Mouse (Mus musculus): ENCODE results near the gene Vpreb3.
"Not testable (repeated sequence)": the region's sequence is repeated elsewhere in the genome, so short reads cannot be mapped to it uniquely, and the experiment has no call there.

Vpreb3 gene

DNA sequence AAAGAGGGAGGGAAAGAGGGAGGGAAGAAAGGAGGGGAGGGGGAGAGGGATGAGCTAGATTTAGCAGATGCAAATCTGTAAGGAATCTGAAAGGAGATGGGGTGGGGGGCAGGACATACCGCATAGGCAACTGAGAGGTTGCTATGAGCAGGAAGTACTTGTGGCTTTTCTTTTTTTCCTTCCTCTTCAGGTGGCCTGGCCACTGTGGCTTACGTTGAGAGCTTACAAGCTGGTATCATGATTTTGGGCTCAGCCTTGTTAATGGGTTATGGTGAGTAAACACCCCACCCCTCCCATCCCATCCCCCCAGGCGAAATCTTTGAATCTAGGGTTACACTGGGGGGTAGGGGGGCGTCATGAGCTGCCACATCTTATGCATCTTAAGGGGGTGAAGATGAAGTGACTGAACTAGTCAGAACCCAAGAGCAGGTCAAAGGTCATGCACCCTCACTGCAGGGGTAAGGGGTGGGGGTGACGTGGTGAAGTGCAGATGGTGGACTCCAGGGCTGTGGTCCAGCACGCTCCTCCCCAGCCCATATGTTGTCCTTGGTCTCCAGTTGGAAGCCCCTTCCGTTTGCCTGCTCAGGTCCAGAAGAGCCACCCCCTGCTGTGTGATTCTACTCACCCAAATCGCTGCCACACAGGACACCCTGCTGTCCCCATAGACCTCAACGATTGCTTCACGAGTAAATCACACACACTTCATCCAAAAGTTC is 35.4 kb downstream of the Vpreb3 start:
- DNase-seq: no peak

DNA sequence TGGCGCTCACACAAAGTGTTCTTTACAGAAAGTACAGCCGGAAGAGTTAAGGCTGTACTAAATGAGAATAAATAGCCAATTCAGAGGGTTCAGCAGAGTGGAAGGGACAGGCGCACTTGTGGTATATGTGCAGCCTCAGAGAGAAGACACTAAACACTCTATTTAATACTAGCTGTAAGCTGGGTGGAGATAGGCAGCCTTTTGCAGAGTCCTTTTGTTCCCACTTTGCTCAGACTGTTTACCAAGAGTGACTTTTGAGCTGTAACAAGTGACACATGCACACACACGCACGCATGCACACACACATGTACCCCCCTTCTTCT is 35.9 kb downstream of the Vpreb3 start:
- no peak for DNase-seq

DNA sequence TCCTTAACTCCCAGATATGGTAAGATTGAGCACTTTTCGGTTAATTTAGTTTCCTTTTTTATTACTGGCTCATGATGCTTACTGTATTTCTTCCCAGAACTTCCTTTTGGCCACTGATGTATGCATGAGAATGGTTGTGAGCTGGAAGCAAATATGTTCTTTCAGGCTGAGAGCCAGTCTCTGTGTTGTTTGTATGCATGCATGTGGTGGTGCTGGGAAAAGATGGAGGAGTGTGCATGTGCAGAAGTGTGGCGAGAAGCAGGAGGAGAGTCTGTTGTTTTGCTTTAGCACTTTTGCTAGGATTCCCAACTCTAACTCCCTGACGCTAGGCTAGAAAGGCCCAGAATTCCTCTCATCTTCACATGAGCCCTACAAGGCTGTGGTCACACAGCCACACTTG is 36.6 kb downstream of the Vpreb3 start:
- DNase-seq: no peak

DNA sequence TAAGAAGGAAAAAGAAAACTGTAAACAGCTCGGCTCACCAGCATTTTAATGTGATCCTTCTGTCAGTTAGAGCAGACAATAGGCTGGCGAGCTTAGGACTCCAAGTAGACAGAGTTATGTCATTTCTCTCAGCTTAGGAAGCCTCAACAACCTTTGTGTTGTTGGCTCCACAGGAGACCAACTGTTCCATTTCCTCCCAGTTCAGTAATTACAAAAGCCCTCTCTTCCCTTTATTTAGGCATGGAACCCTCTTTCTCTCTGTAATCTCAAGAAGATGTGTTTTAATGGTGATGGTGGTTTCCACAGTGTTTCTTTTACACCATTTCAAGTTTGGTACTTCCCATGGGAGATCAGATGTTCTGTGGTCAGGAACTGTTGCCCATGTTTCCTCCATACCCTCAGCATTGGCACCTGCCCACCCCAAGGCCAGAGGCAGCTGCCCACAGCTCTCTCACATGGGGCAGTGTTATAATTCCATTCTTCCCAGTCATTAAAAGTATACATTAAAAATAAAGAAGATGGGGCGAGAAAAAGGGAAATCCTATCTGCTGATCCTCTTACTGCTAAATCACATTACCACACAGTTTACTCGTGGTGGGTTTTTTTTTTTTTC is 47.7 kb downstream of the Vpreb3 start:
- no peak for DNase-seq

DNA sequence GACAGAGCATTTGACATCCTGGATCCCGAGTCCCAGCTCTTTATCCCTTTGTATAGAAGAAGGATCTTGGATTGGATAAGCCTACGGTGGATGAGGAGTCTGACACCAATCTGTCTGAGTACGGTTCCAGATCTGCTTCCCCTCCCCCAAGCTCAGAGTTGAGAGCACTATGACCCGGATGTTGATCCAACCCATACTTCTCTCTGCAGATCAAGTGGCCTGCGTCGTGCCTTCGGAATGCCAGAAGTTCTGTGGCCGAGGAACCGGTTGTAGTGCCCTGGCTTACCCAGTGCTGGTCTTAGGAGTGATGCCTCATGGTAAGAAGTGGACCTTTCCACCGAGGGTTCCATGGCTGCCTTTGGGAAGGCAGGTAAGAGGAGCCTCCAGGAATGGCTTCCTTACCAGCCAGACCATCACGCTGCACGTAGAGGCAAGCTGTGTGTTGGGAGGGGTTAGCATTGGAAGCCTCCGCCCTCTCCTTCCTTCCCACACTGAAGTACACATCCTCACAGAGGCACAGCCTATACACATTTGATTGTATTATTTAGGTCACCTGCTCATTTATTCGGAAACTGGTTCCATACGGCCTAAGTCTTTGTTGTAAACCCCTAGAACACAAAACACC is 50.9 kb downstream of the Vpreb3 start:
- DNase-seq: no peak

DNA sequence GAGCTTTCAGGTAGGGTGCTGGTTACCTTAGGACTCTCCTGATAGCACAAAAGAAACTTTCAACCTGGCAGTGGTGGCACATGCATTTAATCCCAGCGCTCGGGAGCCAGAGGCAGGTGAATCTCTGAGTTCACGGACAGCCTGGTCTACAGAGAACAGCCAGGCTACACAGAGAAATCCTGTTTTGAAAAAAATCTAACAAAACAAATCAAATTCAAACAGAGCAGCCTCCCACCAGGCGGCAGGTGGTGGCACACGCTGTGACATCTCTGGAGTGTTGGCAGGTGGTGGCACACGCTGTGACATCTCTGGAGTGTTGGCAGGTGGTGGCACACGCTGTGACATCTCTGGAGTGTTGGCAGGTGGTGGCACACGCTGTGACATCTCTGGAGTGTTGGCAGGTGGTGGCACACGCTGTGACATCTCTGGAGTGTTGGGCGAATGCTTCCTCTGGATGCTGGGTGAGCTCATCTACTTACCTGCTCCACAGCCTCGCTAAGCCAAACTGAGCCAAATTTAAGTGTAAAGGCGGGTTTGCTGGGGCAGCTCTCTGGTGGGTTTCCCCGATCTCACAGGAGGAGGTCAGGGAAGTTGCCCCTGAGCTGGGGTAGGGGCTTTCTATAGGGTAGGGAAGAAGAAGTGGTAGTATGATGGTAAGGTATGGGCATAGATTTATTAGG is 51.8 kb downstream of the Vpreb3 start:
- DNase-seq: not testable (repeated sequence)

DNA sequence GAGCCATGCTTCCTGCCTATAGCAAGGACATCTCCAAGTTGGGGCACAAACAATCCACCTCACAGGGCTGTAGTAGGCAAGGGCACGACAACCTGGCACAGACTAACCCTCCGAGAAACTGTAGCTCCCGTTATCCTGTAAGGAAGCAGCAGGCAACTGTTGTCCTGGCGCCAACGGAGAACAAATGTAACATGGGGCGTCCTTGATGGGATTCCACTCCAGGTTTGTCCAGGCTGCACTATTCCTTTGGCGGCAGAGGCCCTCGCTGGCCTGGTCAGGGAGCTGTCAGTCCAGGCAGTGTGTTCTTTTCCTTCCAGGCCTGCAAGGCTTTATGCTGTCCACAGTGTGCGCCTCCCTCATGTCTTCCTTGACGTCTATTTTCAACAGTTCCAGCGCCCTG is 52.6 kb downstream of the Vpreb3 start:
- DNase-seq: no peak

DNA sequence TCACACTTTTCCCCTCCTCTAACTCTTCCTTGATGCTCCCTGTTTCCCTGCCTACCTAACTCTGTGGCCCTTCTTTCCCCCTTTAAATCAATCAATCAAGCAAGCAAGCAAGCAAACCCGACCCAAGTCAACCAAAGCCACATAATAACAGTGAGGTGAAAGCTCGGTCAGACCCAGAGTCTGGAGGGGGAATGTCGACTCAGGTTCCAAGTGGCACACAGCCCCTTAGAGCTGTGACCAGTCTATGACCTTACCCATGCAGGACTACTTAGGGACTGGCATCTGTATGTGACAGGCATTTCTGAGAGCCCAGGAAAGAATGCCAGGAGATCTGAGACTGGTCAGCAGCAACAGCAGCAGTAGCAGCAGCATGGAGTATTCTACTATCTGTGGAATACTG is 53.5 kb downstream of the Vpreb3 start:
- DNase-seq: no peak
